Mouse (Mus musculus): ENCODE data around the gene Cpt1b. TPM values are rescaled to one million over a fixed set of nuclear protein-coding genes. Genes with fewer than 3 reads are reported as not detected.
A peak's percentile ranks its signal among the peaks of the same experiment; 100 is the strongest.

The Cpt1b gene
- 0.51 and 0.63 TPM in 2 replicates for polyA plus RNA-seq (2015; fragmentation: Nextera tagmentation; extraction: Ambion mirVana)

DNA sequence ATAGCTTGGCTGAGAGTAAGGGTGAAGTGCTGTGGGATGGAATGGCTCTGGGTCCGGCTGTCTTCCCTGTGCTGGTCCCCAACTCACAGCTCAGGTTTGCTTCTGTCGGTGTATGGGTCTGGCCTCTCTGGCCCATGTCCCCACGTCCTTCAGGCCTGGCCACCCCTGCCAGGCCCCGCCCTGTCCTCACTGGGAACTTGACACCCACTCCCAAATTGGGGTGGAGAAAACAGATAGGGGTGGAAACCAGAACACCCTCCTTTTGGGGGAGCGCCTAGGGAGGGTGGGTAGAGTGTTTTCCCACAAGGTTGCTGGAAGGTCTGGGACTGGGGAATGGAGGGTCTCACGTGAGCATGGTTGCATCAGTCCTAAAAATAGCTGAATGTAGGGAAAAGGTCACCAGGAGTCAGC, at the start of gene Cpt1b:
TSS of gene Cpt1b (minus strand) at position 153 of the 411 bp plus-strand sequence.
- ATAC-seq (ENCODE audit: low FRiP score, low TSS enrichment) (no peak), DNase-seq (ENCODE audit: low spot score) (no peak)
- H3K36me3 ChIP-seq (ENCODE audit: control insufficient read depth, insufficient read depth, low read length): no peaks in the 10 kb centered on the region
- H3K4me3 ChIP-seq (ENCODE audit: low read depth, low read length): no peak within 1 kb of the TSS
- no peaks in the 10 kb centered on the region for H3K27me3 ChIP-seq (ENCODE audit: control insufficient read depth, insufficient read depth, low read length)
- H3K9me3 ChIP-seq (ENCODE audit: control insufficient read depth, low read length): no peaks in the 10 kb centered on the region
- TF ChIP-seq EP300 (optimal IDR thresholded peaks at IDR 0.05) (no peak), CTCF (IDR thresholded peaks at IDR 0.05; ENCODE audit: low read depth) (no peak)
- H3K4me1 ChIP-seq (replicated peaks; ENCODE audit: control insufficient read depth, insufficient read depth): no peaks in the 10 kb centered on the region
- no peak within 1 kb of the TSS for H3K9ac ChIP-seq (ENCODE audit: low read length)
- WGBS: 47% methylated on average over 6 of the region's 6 CpGs
- H3K27ac ChIP-seq (replicated peaks): no peak within 1 kb of the TSS
- no peak within 1 kb of the TSS for H3K4me2 ChIP-seq (replicated peaks; ENCODE audit: low read depth)

GRCm38 (mm10) chr15:89475293-89475600, 49.6 kb upstream of the Cpt1b start:
- H3K27ac ChIP-seq (replicated peaks): no peak overlapping the region
- H3K9me3 ChIP-seq (ENCODE audit: control insufficient read depth, low read length): no peaks in the 10 kb centered on the region
- no peak for DNase-seq (ENCODE audit: low spot score)
- no peaks in the 10 kb centered on the region for H3K4me1 ChIP-seq (replicated peaks; ENCODE audit: control insufficient read depth, insufficient read depth)
- no peaks in the 10 kb centered on the region for H3K27me3 ChIP-seq (ENCODE audit: control insufficient read depth, insufficient read depth, low read length)
- peak overlapping the region; percentile 57 for H3K4me3 ChIP-seq (ENCODE audit: low read depth, low read length)
- H3K36me3 ChIP-seq (ENCODE audit: control insufficient read depth, insufficient read depth, low read length): no peaks in the 10 kb centered on the region
- H3K4me2 ChIP-seq (replicated peaks; ENCODE audit: low read depth): peak overlapping the region; percentile 87
- no peak for TF ChIP-seq CTCF (IDR thresholded peaks at IDR 0.05; ENCODE audit: low read depth)
- TF ChIP-seq EP300 (optimal IDR thresholded peaks at IDR 0.05): no peak
- 94% methylated on average over 7 of the region's 7 CpGs for WGBS
- no peak for ATAC-seq (ENCODE audit: low FRiP score, low TSS enrichment)
- H3K9ac ChIP-seq (ENCODE audit: low read length): peak overlapping the region; percentile 71; the same call in 1 of the 2 replicates

DNA sequence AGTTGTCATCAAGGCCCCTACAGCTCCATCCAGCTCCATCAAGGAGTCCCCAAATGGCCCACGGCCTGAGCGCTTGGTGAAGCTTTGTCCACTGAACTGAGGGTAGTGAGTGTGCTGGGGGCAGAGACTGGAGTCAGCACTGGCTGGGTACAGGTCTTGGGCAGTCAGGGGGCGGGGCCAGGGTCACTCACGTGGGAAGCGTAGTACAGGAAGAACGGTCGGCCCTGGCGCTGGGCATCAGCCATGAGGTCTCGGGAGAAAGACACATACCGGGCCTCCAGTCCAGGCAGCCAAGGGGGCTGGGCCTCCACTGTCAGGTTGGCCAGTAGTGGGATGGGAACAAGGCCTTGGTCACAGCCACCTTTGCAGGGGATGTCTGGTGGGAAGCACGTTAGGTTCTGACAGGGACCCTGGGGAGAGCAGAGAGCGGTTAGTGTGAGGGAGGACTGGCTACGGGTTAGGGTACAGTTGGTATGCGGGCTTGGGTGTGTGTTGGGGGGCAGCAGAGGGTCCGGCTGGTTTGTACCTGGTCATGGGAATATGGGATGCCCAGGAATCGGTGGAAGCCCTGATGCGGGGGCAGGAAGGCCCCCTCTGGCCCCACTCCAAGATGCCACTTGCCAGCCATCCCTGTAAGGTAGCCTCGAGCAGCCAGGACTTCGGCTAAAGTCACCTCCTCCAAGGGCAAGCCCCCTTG, 49.1 kb upstream of the Cpt1b start:
- ATAC-seq (ENCODE audit: low FRiP score, low TSS enrichment): no peak
- Histone ChIP-seq H3K27me3 (ENCODE audit: control insufficient read depth, insufficient read depth, low read length) (no peaks in the 10 kb centered on the region), H3K4me2 (replicated peaks; ENCODE audit: low read depth) (no peak overlapping the region), H3K9ac (ENCODE audit: low read length) (no peak overlapping the region), H3K36me3 (ENCODE audit: control insufficient read depth, insufficient read depth, low read length) (no peaks in the 10 kb centered on the region), H3K4me3 (ENCODE audit: low read depth, low read length) (no peak overlapping the region), H3K4me1 (replicated peaks; ENCODE audit: control insufficient read depth, insufficient read depth) (no peaks in the 10 kb centered on the region), H3K27ac (replicated peaks) (no peak overlapping the region), H3K9me3 (ENCODE audit: control insufficient read depth, low read length) (no peaks in the 10 kb centered on the region)
- WGBS: 90% methylated on average over 19 of the region's 19 CpGs
- no peak for TF ChIP-seq EP300 (optimal IDR thresholded peaks at IDR 0.05)
- no peak for TF ChIP-seq CTCF (IDR thresholded peaks at IDR 0.05; ENCODE audit: low read depth)
- no peak for DNase-seq (ENCODE audit: low spot score)

- Histone ChIP-seq H3K4me3 (ENCODE audit: low read depth, low read length) (no peak overlapping the region), H3K9ac (ENCODE audit: low read length) (no peak overlapping the region), H3K27ac (replicated peaks) (no peak overlapping the region), H3K4me1 (replicated peaks; ENCODE audit: control insufficient read depth, insufficient read depth) (no peaks in the 10 kb centered on the region), H3K36me3 (ENCODE audit: control insufficient read depth, insufficient read depth, low read length) (no peaks in the 10 kb centered on the region), H3K4me2 (replicated peaks; ENCODE audit: low read depth) (no peak overlapping the region), H3K9me3 (ENCODE audit: control insufficient read depth, low read length) (no peaks in the 10 kb centered on the region), H3K27me3 (ENCODE audit: control insufficient read depth, insufficient read depth, low read length) (no peaks in the 10 kb centered on the region)
- ATAC-seq (ENCODE audit: low FRiP score, low TSS enrichment) (no peak), DNase-seq (ENCODE audit: low spot score) (no peak)
- 95% methylated on average over 8 of the region's 8 CpGs for WGBS
- TF ChIP-seq EP300 (optimal IDR thresholded peaks at IDR 0.05): no peak
- TF ChIP-seq CTCF (IDR thresholded peaks at IDR 0.05; ENCODE audit: low read depth): no peak
Measured at GRCm38 (mm10) chr15:89473921-89474320, 48.3 kb upstream of the Cpt1b start.

- H3K9ac ChIP-seq (ENCODE audit: low read length): no peak overlapping the region
- DNase-seq (ENCODE audit: low spot score): no peak
- no peak overlapping the region for H3K4me3 ChIP-seq (ENCODE audit: low read depth, low read length)
- H3K27me3 ChIP-seq (ENCODE audit: control insufficient read depth, insufficient read depth, low read length): no peaks in the 10 kb centered on the region
- WGBS: 81% methylated on average over 9 of the region's 9 CpGs
- H3K4me2 ChIP-seq (replicated peaks; ENCODE audit: low read depth): no peak overlapping the region
- no peak for ATAC-seq (ENCODE audit: low FRiP score, low TSS enrichment)
- no peaks in the 10 kb centered on the region for H3K36me3 ChIP-seq (ENCODE audit: control insufficient read depth, insufficient read depth, low read length)
- no peaks in the 10 kb centered on the region for H3K9me3 ChIP-seq (ENCODE audit: control insufficient read depth, low read length)
- TF ChIP-seq EP300 (optimal IDR thresholded peaks at IDR 0.05): no peak
- H3K27ac ChIP-seq (replicated peaks): no peak overlapping the region
- H3K4me1 ChIP-seq (replicated peaks; ENCODE audit: control insufficient read depth, insufficient read depth): no peaks in the 10 kb centered on the region
Measured at GRCm38 (mm10) chr15:89473370-89473769, 47.7 kb upstream of the Cpt1b start.

DNA sequence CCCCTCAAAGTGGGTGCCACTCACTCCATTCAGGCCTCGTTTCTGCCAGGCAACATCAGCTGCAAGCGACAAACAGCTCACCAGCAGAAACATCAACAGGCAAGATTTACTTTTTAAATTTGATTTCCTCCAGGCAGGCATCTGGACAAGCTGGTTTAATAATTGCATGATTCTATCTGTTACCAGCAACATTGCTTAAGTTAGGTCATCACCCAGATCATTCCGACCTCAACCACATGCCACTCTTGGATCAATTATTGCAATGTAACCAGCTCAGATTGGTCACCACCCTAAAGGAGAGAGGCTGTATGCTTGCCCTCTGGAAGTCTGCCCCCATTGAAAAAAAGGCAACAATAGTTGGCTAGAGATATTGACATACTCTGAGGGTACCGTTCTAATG, 45.8 kb upstream of the Cpt1b start:
- H3K4me2 ChIP-seq (replicated peaks; ENCODE audit: low read depth): no peak overlapping the region
- no peaks in the 10 kb centered on the region for H3K9me3 ChIP-seq (ENCODE audit: control insufficient read depth, low read length)
- H3K4me3 ChIP-seq (ENCODE audit: low read depth, low read length): no peak overlapping the region
- no peak overlapping the region for H3K27ac ChIP-seq (replicated peaks)
- no peak for DNase-seq (ENCODE audit: low spot score)
- H3K9ac ChIP-seq (ENCODE audit: low read length): no peak overlapping the region
- ATAC-seq (ENCODE audit: low FRiP score, low TSS enrichment): no peak
- no peaks in the 10 kb centered on the region for H3K27me3 ChIP-seq (ENCODE audit: control insufficient read depth, insufficient read depth, low read length)
- WGBS: 69% methylated on average over 4 of the region's 4 CpGs
- H3K36me3 ChIP-seq (ENCODE audit: control insufficient read depth, insufficient read depth, low read length): no peaks in the 10 kb centered on the region
- H3K4me1 ChIP-seq (replicated peaks; ENCODE audit: control insufficient read depth, insufficient read depth): no peaks in the 10 kb centered on the region
- no peak for TF ChIP-seq EP300 (optimal IDR thresholded peaks at IDR 0.05)
- TF ChIP-seq CTCF (IDR thresholded peaks at IDR 0.05; ENCODE audit: low read depth): no peak

All from stomach, postnatal 0 days (tissue).